Mouse (Mus musculus) kidney, adult 2 months (tissue): Measurements from ENCODE around the gene Prr36.

ENCODE experiments used
- CTCF ChIP-seq: fragments of 200-500 bp; conservative IDR thresholded peaks from 2 replicates; pipeline ENCODE4 v1.5.1; 2011; ENCODE audit warnings: low read depth, mild to moderate bottlenecking, control low read depth, low read length, moderate library complexity, mixed read lengths; ENCODE audit not compliant: insufficient read depth, insufficient read length
- POLR2A ChIP-seq: fragments of 200-500 bp; IDR thresholded peaks from one replicate; pipeline ENCODE4 v1.6.1; 2011; ENCODE audit warnings: low read depth, low read length, control low read depth

DNA sequence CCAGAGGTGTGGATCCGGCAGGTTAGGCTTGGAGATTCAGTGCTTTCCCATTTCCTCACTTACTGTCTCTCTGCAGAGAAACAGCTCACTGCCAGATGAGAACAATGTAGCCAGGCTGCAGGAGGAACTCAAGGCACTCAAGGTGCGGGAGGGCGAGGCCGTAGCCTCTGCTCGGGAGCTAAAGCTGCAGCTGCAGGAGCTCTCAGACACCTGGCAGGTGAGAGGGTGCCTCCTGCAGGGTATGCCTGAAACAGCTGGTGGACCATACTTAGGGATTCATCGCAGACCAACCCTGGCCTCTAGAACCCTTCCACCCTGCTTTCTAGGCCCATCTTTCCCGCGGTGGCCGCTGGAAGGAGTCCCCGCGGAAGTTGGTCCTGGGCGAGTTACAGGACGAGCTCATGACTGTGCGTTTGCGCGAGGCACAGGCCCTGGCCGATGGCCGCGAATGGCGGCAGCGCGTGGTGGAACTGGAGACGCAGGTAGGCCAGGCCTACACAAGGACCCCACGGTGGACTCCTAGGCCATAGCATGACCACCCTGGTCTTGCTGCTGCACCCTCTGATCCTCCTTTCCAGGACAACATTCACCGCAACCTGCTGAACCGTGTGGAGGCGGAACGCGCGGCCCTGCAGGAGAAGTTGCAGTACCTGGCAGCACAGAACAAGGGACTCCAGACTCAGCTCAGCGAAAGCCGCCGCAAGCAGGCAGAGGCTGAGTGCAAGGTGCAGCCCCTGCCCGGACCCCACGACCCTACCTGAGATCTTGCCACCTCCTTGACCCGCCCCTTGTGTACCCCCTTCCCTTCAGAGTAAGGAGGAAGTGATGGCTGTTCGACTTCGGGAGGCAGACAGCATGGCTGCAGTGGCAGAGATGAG is 11.8 kb downstream of the Prr36 start:
- no peak for TF ChIP-seq POLR2A
- no peak for TF ChIP-seq CTCF
